ENCODE assay signal across 16 mouse cellular contexts in the genomic region with DNA sequence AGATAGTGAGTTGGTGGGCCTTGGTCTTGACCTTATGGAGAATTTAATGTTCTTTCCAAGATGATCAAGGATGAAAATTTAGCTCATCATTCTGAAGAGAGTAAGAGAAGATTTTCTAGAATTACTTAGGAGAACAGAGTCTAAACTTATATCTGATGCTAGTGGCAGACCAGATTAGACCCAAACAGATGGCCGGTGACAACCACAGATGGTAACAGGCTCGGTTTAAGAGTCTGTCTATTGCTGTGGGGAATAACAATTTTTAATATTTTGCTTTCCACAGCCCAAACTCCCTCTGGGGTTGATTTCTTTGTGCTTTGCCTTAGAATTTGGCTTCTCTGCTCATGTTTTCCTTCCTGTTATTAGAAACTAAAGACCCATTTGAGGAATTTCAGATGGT.
A peak's percentile ranks its signal among the peaks of the same experiment; 100 is the strongest.
DNase-seq lines count a peak whose midpoint lies in the region; ATAC-seq lines count a peak whose summit lies in the region.
"Had no signal": no experiment of that assay in that cellular context is flagged by ENCODE, and none has a peak within 500 bp of the region (broad histone marks: within the 10 kb centered on the region; RNA-seq: fewer than 3 reads in every experiment).

No protein-coding gene starts in this region.

- ATAC-seq in forebrain, embryonic 15.5 days (replicated peaks): peak; percentile 68; the same call in 1 of the 2 replicates
- ATAC-seq: midbrain, embryonic 16.5 days had no signal

- H3K27ac ChIP-seq in forebrain, embryonic 15.5 days (replicated peaks): peak overlapping the region; percentile 48; the same call in 1 of the 2 replicates
- H3K27ac ChIP-seq in forebrain, embryonic 10.5 days: no peak overlapping the region
- H3K27ac ChIP-seq in limb, embryonic 10.5 days: no peak overlapping the region
- H3K27ac ChIP-seq: liver, embryonic 14.5 days; macrophage; neural tube, embryonic 12.5 days had no signal

- no peak overlapping the region for H3K9ac ChIP-seq in forebrain, embryonic 15.5 days (replicated peaks)
- H3K9ac ChIP-seq: liver, embryonic 14.5 days; neural tube, embryonic 12.5 days had no signal

- 0 out of 2 replicates have a peak, but pooled peaks cover 4% of the 10 kb centered on the region for H3K4me1 ChIP-seq in forebrain, embryonic 15.5 days
- peaks cover 5% of the 10 kb centered on the region; the same call in 1 of the 2 replicates for H3K4me1 ChIP-seq in forebrain, embryonic 10.5 days
- H3K4me1 ChIP-seq in limb, embryonic 10.5 days: no peaks in the 10 kb centered on the region
- H3K4me1 ChIP-seq: neural tube, embryonic 12.5 days had no signal

- no peaks in the 10 kb centered on the region for H3K9me3 ChIP-seq in forebrain, embryonic 15.5 days
- H3K9me3 ChIP-seq in forebrain, embryonic 10.5 days: no peaks in the 10 kb centered on the region
- H3K9me3 ChIP-seq in limb, embryonic 10.5 days (replicated peaks): no peaks in the 10 kb centered on the region
- H3K9me3 ChIP-seq: G1E; neural tube, embryonic 12.5 days had no signal

- H3K4me3 ChIP-seq in forebrain, embryonic 15.5 days: no peak overlapping the region
- H3K4me3 ChIP-seq in forebrain, embryonic 10.5 days: no peak overlapping the region
- no peak overlapping the region for H3K4me3 ChIP-seq in limb, embryonic 10.5 days
- H3K4me3 ChIP-seq: neural tube, embryonic 12.5 days had no signal

- H3K4me2 ChIP-seq in forebrain, embryonic 15.5 days (replicated peaks): no peak overlapping the region
- H3K4me2 ChIP-seq: heart, embryonic 11.5 days; neural tube, embryonic 12.5 days had no signal

- DNase-seq in forebrain, embryonic 10.5 days (ENCODE audit: extremely low spot score, low spot score): no peak
- DNase-seq in frontal cortex, adult 2 months (ENCODE audit: extremely low spot score in 1 of 2, low spot score in 1 of 2): peak; percentile 66 to 75
- DNase-seq in layer of hippocampus, postnatal 36 days: peak; percentile 50 to 54
- peak; percentile 19 for DNase-seq in right cerebral cortex, postnatal 14 days
- DNase-seq in limb, embryonic 10.5 days (ENCODE audit: low spot score): no peak
- DNase-seq in adrenal gland, postnatal 14 days: no peak
- no peak for DNase-seq in kidney, postnatal 4 days
- DNase-seq: gastrocnemius, postnatal 25 days; heart, postnatal 4 days had no signal

- 78% methylated on average over 2 of the region's 2 CpGs for WGBS in forebrain, embryonic 15.5 days
- WGBS in forebrain, embryonic 10.5 days: 89% methylated on average over 2 of the region's 2 CpGs
- 75% methylated on average over 2 of the region's 2 CpGs for WGBS in limb, embryonic 10.5 days

- H3K27me3 ChIP-seq in forebrain, embryonic 15.5 days: no peaks in the 10 kb centered on the region
- H3K27me3 ChIP-seq in forebrain, embryonic 10.5 days (ENCODE audit: poor library complexity, severe bottlenecking): no peaks in the 10 kb centered on the region
- H3K27me3 ChIP-seq in limb, embryonic 10.5 days (ENCODE audit: low read depth, poor library complexity, severe bottlenecking): no peaks in the 10 kb centered on the region
- H3K27me3 ChIP-seq: neural tube, embryonic 12.5 days had no signal

- H3K36me3 ChIP-seq in forebrain, embryonic 15.5 days: no peaks in the 10 kb centered on the region
- H3K36me3 ChIP-seq in forebrain, embryonic 10.5 days (replicated peaks): no peaks in the 10 kb centered on the region
- no peaks in the 10 kb centered on the region for H3K36me3 ChIP-seq in limb, embryonic 10.5 days
- H3K36me3 ChIP-seq: G1E; neural tube, embryonic 12.5 days had no signal

Comparison
In these comparisons a context has a peak if more than half of its experiments do, and no peak if none do; other contexts are left out.
1. DNase-seq: peak in frontal cortex, adult 2 months (2 of 2), layer of hippocampus, postnatal 36 days (2 of 2) and right cerebral cortex, postnatal 14 days (single experiment); none in forebrain, embryonic 10.5 days (single experiment), limb, embryonic 10.5 days (single experiment), adrenal gland, postnatal 14 days (single experiment) and kidney, postnatal 4 days (0 of 2).